Mouse (Mus musculus): ENCODE measurements around the gene Prkar1a.

- no peak for TF ChIP-seq CTCF (IDR thresholded peaks at IDR 0.05; ENCODE audit: control insufficient read depth, insufficient read depth, low read length)
- TF ChIP-seq POLR2A (IDR thresholded peaks at IDR 0.05; ENCODE audit: borderline replicate concordance, control insufficient read depth, low read depth, low read length): no peak
These were observed 26.0 kb downstream of the Prkar1a start for GRCm38 (mm10) chr11:109675208-109675607.

Data from bone marrow, adult 2 months (tissue).